Mouse (Mus musculus): Measurements from ENCODE around the gene Fam205c.

GRCm38 (mm10) chr4:42915311-42915710 lies 41.3 kb upstream of the Fam205c start:
- TF ChIP-seq EP300 (optimal IDR thresholded peaks at IDR 0.05) (no peak), CTCF (IDR thresholded peaks at IDR 0.05; ENCODE audit: low read depth) (no peak)
